Mouse (Mus musculus): ENCODE measurements around the gene Kdm4b. TPM values are rescaled to one million over a fixed set of nuclear protein-coding genes. Genes with fewer than 3 reads are reported as not detected.

Kdm4b gene
- total and polyA plus RNA-seq, 3 experiments, result 9.1 to 27.5 TPM; not detected in 1

GRCm38 (mm10) chr17:56290388-56291170, 35.3 kb upstream of the Kdm4b start:
- Histone ChIP-seq H3K27me3 (ENCODE audit: control insufficient read depth in 1 of 2, insufficient read depth in 2 of 2, low read length in 2 of 2) (no peaks in the 10 kb centered on the region), H3K27ac (ENCODE audit: control insufficient read depth, low read depth, low read length) (peak overlapping the region; percentile 82), H3K9ac (ENCODE audit: control insufficient read depth, low read depth, low read length, poor library complexity, severe bottlenecking) (peak overlapping the region; percentile 65), H3K36me3 (ENCODE audit: control insufficient read depth in 1 of 2, insufficient read depth in 2 of 2, low read length in 2 of 2) (peaks cover 0 to 21% of the 10 kb centered on the region in 2 experiments; a peak in 2 of 4 replicates), H3K79me2 (ENCODE audit: control insufficient read depth, insufficient read depth, low read length, poor library complexity) (no peaks in the 10 kb centered on the region; the same call in 1 of the 2 replicates), H3K4me1 (ENCODE audit: control insufficient read depth in 1 of 2, insufficient read depth in 2 of 2, low read length in 2 of 2) (peaks cover 6 to 36% of the 10 kb centered on the region in 2 experiments; a peak in 3 of 4 replicates), H3K9me3 (replicated peaks; ENCODE audit: insufficient read depth, low read length) (no peaks in the 10 kb centered on the region), H3K4me3 (ENCODE audit: control insufficient read depth in 1 of 2, insufficient read depth in 1 of 2, low read depth in 2 of 2, low read length in 2 of 2) (peak overlapping the region; percentile 60 to 93)
- DNase-seq (ENCODE audit: low read depth, low spot score), result peak; percentile 96
- TF ChIP-seq MAZ (IDR thresholded peaks at IDR 0.05; ENCODE audit: low read depth, low read length), result peak; percentile 61; the same call in 1 of the 2 replicates
- TF ChIP-seq TAL1 (IDR thresholded peaks at IDR 0.05; ENCODE audit: low read length), result no peak
- no peak for TF ChIP-seq E2F4 (IDR thresholded peaks at IDR 0.05; ENCODE audit: borderline replicate concordance, low read depth, low read length)
- peak; percentile 58 for TF ChIP-seq TCF12 (IDR thresholded peaks at IDR 0.05; ENCODE audit: low read depth, low read length)
- TF ChIP-seq CHD1 (IDR thresholded peaks at IDR 0.05; ENCODE audit: low read depth, low read length), result no peak
- TF ChIP-seq ZMIZ1 (IDR thresholded peaks at IDR 0.05; ENCODE audit: low read depth, low read length), result peak; percentile 64
- TF ChIP-seq NRF1 (IDR thresholded peaks at IDR 0.05; ENCODE audit: insufficient read depth, low read depth, low read length, poor library complexity, severe bottlenecking), result 0 out of 2 replicates have a peak, but pooled peaks have one; percentile 15
- TF ChIP-seq MAX (IDR thresholded peaks at IDR 0.05; ENCODE audit: low read length), result peak; percentile 50; the same call in 1 of the 2 replicates
- TF ChIP-seq MXI1 (IDR thresholded peaks at IDR 0.05; ENCODE audit: low read depth, low read length), result peak; percentile 57; the same call in 1 of the 2 replicates
- TF ChIP-seq RCOR1 (IDR thresholded peaks at IDR 0.05; ENCODE audit: low read depth, low read length), result 0 out of 2 replicates have a peak, but pooled peaks have one; percentile 15
- TF ChIP-seq SMC3 (IDR thresholded peaks at IDR 0.05; ENCODE audit: low read depth, low read length), result no peak
- peak; percentile 50 for TF ChIP-seq CHD2 (IDR thresholded peaks at IDR 0.05; ENCODE audit: low read length)
- no peak for TF ChIP-seq JUND (IDR thresholded peaks at IDR 0.05; ENCODE audit: low read depth, low read length)
- peak; percentile 44; the same call in 1 of the 2 replicates for TF ChIP-seq POLR2AphosphoS2 (IDR thresholded peaks at IDR 0.05; ENCODE audit: low read length)
- TF ChIP-seq CTCF (IDR thresholded peaks at IDR 0.05 in 2 of 3, conservative IDR thresholded peaks at IDR 0.05 in 1 of 3; ENCODE audit: control insufficient read depth in 1 of 3, insufficient read depth in 1 of 3, low read depth in 2 of 3, low read length in 3 of 3, poor library complexity in 1 of 3, severe bottlenecking in 1 of 3), result no peak
- TF ChIP-seq HCFC1 (IDR thresholded peaks at IDR 0.05; ENCODE audit: low read depth, low read length), result peak; percentile 69; the same call in 1 of the 2 replicates
- TF ChIP-seq USF1 (IDR thresholded peaks at IDR 0.05; ENCODE audit: low read depth, low read length), result 0 out of 2 replicates have a peak, but pooled peaks have one; percentile 16
- peak; percentile 43 to 44; a peak in 1 of 4 replicates for TF ChIP-seq POLR2A (IDR thresholded peaks at IDR 0.05; ENCODE audit: control insufficient read depth in 1 of 2, insufficient read depth in 1 of 2, low read depth in 1 of 2, low read length in 2 of 2, poor library complexity in 1 of 2)
- TF ChIP-seq MYB (IDR thresholded peaks at IDR 0.05; ENCODE audit: low read depth, low read length), result no peak
- TF ChIP-seq ZNF384 (IDR thresholded peaks at IDR 0.05; ENCODE audit: low read depth, low read length), result 0 out of 2 replicates have a peak, but pooled peaks have one; percentile 25
- 0 out of 2 replicates have a peak, but pooled peaks have one; percentile 18 for TF ChIP-seq BHLHE40 (IDR thresholded peaks at IDR 0.05; ENCODE audit: borderline replicate concordance, low read depth, low read length)
- TF ChIP-seq KAT2A (conservative IDR thresholded peaks at IDR 0.05; ENCODE audit: low read depth, low read length), result 0 out of 2 replicates have a peak, but pooled peaks have one; percentile 23
- TF ChIP-seq ZC3H11A (IDR thresholded peaks at IDR 0.05; ENCODE audit: low read depth, low read length), result no peak
- peak; percentile 69 for TF ChIP-seq ELF1 (IDR thresholded peaks at IDR 0.05; ENCODE audit: low read depth, low read length)
- peak; percentile 46 for TF ChIP-seq NELFE (IDR thresholded peaks at IDR 0.05; ENCODE audit: low read depth, low read length)
- TF ChIP-seq TBP (IDR thresholded peaks at IDR 0.05; ENCODE audit: low read depth, low read length), result peak; percentile 59

Data from MEL (cell line).